Mouse (Mus musculus) kidney, adult 11 months (tissue): ENCODE results near the gene Hist1h2bn.
A peak's percentile ranks its signal among the peaks of the same experiment; 100 is the strongest.
"Not testable (repeated sequence)": the region's sequence is repeated elsewhere in the genome, so short reads cannot be mapped to it uniquely, and the experiment has no call there.

Experiments
- DNase-seq: peaks from one replicate; pipeline ENCODE4 v3.0.0; 2022

Gene Hist1h2bn

GRCm38 (mm10) chr13:21782361-21783254 lies 28.7 kb downstream of the Hist1h2bn start:
- DNase-seq = not testable (repeated sequence)

GRCm38 (mm10) chr13:21783255-21783617 lies 29.3 kb downstream of the Hist1h2bn start, which contains the start of gene Hist1h3i:
Gene Hist1h3i (minus strand): TSS chr13:21783370.
- no peak for DNase-seq

- DNase-seq = no peak
These were observed 29.8 kb downstream of the Hist1h2bn start for GRCm38 (mm10) chr13:21783734-21784161.

- DNase-seq = no peak
These were observed 30.4 kb downstream of the Hist1h2bn start for GRCm38 (mm10) chr13:21784311-21784710.

- no peak for DNase-seq
These were observed 32.4 kb downstream of the Hist1h2bn start for GRCm38 (mm10) chr13:21786189-21786898.

- DNase-seq = peak; percentile 78
These were observed 33.1 kb downstream of the Hist1h2bn start, which contains the start of the genes Hist1h2an and Hist1h2bp for GRCm38 (mm10) chr13:21786899-21787629. Gene Hist1h2an (minus strand): TSS chr13:21787218. Gene Hist1h2bp (plus strand): TSS chr13:21787461.

GRCm38 (mm10) chr13:21787760-21788593 lies 34.1 kb downstream of the Hist1h2bn start:
- no peak for DNase-seq

- DNase-seq = no peak
These were observed 36.0 kb downstream of the Hist1h2bn start for GRCm38 (mm10) chr13:21789925-21790324.

- no peak for DNase-seq
These were observed 36.8 kb downstream of the Hist1h2bn start for GRCm38 (mm10) chr13:21790601-21791283.

GRCm38 (mm10) chr13:21795584-21795983 lies 41.7 kb downstream of the Hist1h2bn start:
- no peak for DNase-seq

- DNase-seq = not testable (repeated sequence)
These were observed 43.2 kb downstream of the Hist1h2bn start for GRCm38 (mm10) chr13:21797163-21797562.

- not testable (repeated sequence) for DNase-seq
These were observed 49.1 kb downstream of the Hist1h2bn start for GRCm38 (mm10) chr13:21803058-21803457.
